Mouse (Mus musculus): ENCODE measurements around the gene Anapc15-ps. TPM values are rescaled to one million over a fixed set of nuclear protein-coding genes. Genes with fewer than 3 reads are reported as not detected.

Anapc15-ps gene
- polyA plus RNA-seq, 1 experiment, result not detected

- Histone ChIP-seq H3K36me3 (ENCODE audit: control insufficient read depth, insufficient read depth, low read length) (no peaks in the 10 kb centered on the region), H3K4me3 (ENCODE audit: control insufficient read depth, low read depth, low read length) (no peak overlapping the region), H3K4me1 (ENCODE audit: control insufficient read depth, insufficient read depth, low read length) (no peaks in the 10 kb centered on the region), H3K27ac (ENCODE audit: control insufficient read depth, insufficient read depth, low read depth, low read length) (no peak overlapping the region), H3K27me3 (ENCODE audit: control insufficient read depth, insufficient read depth, low read length) (no peaks in the 10 kb centered on the region)
- TF ChIP-seq CTCF (IDR thresholded peaks at IDR 0.05; ENCODE audit: control insufficient read depth, insufficient read depth, insufficient replicate concordance, low read depth, low read length) (no peak), POLR2A (IDR thresholded peaks at IDR 0.05; ENCODE audit: control insufficient read depth, low read depth, low read length) (no peak)
Observed at GRCm38 (mm10) chr10:95627381-95627780, 45.9 kb downstream of the Anapc15-ps start.

- TF ChIP-seq POLR2A (IDR thresholded peaks at IDR 0.05; ENCODE audit: control insufficient read depth, low read depth, low read length) (no peak), CTCF (IDR thresholded peaks at IDR 0.05; ENCODE audit: control insufficient read depth, insufficient read depth, insufficient replicate concordance, low read depth, low read length) (no peak)
- no peaks in the 10 kb centered on the region for H3K4me1 ChIP-seq (ENCODE audit: control insufficient read depth, insufficient read depth, low read length)
- H3K4me3 ChIP-seq (ENCODE audit: control insufficient read depth, low read depth, low read length), result no peak overlapping the region
- no peak overlapping the region for H3K27ac ChIP-seq (ENCODE audit: control insufficient read depth, insufficient read depth, low read depth, low read length)
- no peaks in the 10 kb centered on the region for H3K27me3 ChIP-seq (ENCODE audit: control insufficient read depth, insufficient read depth, low read length)
- no peaks in the 10 kb centered on the region for H3K36me3 ChIP-seq (ENCODE audit: control insufficient read depth, insufficient read depth, low read length)
Observed at GRCm38 (mm10) chr10:95625300-95625699, 48.0 kb downstream of the Anapc15-ps start.

GRCm38 (mm10) chr10:95624007-95624406, 49.2 kb downstream of the Anapc15-ps start:
- Histone ChIP-seq H3K4me3 (ENCODE audit: control insufficient read depth, low read depth, low read length) (no peak overlapping the region), H3K4me1 (ENCODE audit: control insufficient read depth, insufficient read depth, low read length) (no peaks in the 10 kb centered on the region), H3K27me3 (ENCODE audit: control insufficient read depth, insufficient read depth, low read length) (no peaks in the 10 kb centered on the region), H3K27ac (ENCODE audit: control insufficient read depth, insufficient read depth, low read depth, low read length) (no peak overlapping the region), H3K36me3 (ENCODE audit: control insufficient read depth, insufficient read depth, low read length) (no peaks in the 10 kb centered on the region)
- TF ChIP-seq CTCF (IDR thresholded peaks at IDR 0.05; ENCODE audit: control insufficient read depth, insufficient read depth, insufficient replicate concordance, low read depth, low read length), result no peak
- TF ChIP-seq POLR2A (IDR thresholded peaks at IDR 0.05; ENCODE audit: control insufficient read depth, low read depth, low read length), result no peak

- Histone ChIP-seq H3K36me3 (ENCODE audit: control insufficient read depth, insufficient read depth, low read length) (no peaks in the 10 kb centered on the region), H3K4me1 (ENCODE audit: control insufficient read depth, insufficient read depth, low read length) (no peaks in the 10 kb centered on the region), H3K27me3 (ENCODE audit: control insufficient read depth, insufficient read depth, low read length) (no peaks in the 10 kb centered on the region), H3K4me3 (ENCODE audit: control insufficient read depth, low read depth, low read length) (no peak overlapping the region), H3K27ac (ENCODE audit: control insufficient read depth, insufficient read depth, low read depth, low read length) (no peak overlapping the region)
- TF ChIP-seq POLR2A (IDR thresholded peaks at IDR 0.05; ENCODE audit: control insufficient read depth, low read depth, low read length), result no peak
Observed at GRCm38 (mm10) chr10:95623518-95623905, 49.7 kb downstream of the Anapc15-ps start.

Other genes starting within 250 kb of the Anapc15-ps start
- gene Mrpl42, start 171.5 kb downstream of the Anapc15-ps start, polyA plus RNA-seq (2012; rRNA removed), result 56.5 and 64.5 TPM in 2 replicates
- 233 and 294 TPM in 2 replicates for gene Ube2n, start 158.3 kb downstream of the Anapc15-ps start, polyA plus RNA-seq (2012; rRNA removed)
- gene Nudt4, start 109.3 kb downstream of the Anapc15-ps start, polyA plus RNA-seq (2012; rRNA removed), result 189 and 204 TPM in 2 replicates
- not detected in 2 replicates for gene Gm33543, start 169.5 kb upstream of the Anapc15-ps start, polyA plus RNA-seq (2012; rRNA removed)